ENCODE assay signal across 21 mouse cellular contexts in genomic region chr7:124372697-124373096, GRCm38 (mm10).
"Had no signal": no experiment of that assay in that cellular context is flagged by ENCODE, and none has a peak within 500 bp of the region (broad histone marks: within the 10 kb centered on the region; RNA-seq: fewer than 3 reads in every experiment).

No protein-coding gene starts in this region.

- ATAC-seq: liver, postnatal 0 days; lung, postnatal 0 days; midbrain, embryonic 16.5 days had no signal

- H3K4me1 ChIP-seq: liver, embryonic 15.5 days; lung, embryonic 15.5 days; megakaryocyte, embryonic 14.5 days; midbrain, embryonic 12.5 days; neural tube, embryonic 13.5 days; stomach, embryonic 15.5 days had no signal

- DNase-seq: liver, postnatal 0 days; lung, adult 2 months; lung, postnatal 14 days; lung, postnatal 36 days; midbrain, embryonic 14.5 days; right cerebral cortex, adult 18-20 months; right cerebral cortex, postnatal 25 days; thymus, adult 18-20 months; thymus, postnatal 14 days; thymus, postnatal 36 days had no signal

- H3K36me3 ChIP-seq: liver, embryonic 15.5 days; lung, embryonic 15.5 days; midbrain, embryonic 12.5 days; neural tube, embryonic 13.5 days; neural tube, embryonic 15.5 days; stomach, embryonic 15.5 days had no signal

- H3K4me3 ChIP-seq: liver, embryonic 15.5 days; lung, embryonic 15.5 days; midbrain, embryonic 12.5 days; myocyte; neural tube, embryonic 13.5 days; neural tube, embryonic 15.5 days; stomach, embryonic 15.5 days had no signal

- H3K4me2 ChIP-seq: liver, embryonic 15.5 days; lung, embryonic 15.5 days; midbrain, embryonic 12.5 days; neural tube, embryonic 13.5 days; neural tube, embryonic 15.5 days; stomach, embryonic 15.5 days had no signal

- H3K27ac ChIP-seq: liver, embryonic 15.5 days; lung, embryonic 15.5 days; macrophage; midbrain, embryonic 12.5 days; neural tube, embryonic 13.5 days; neural tube, embryonic 15.5 days; stomach, embryonic 15.5 days had no signal

- H3K9ac ChIP-seq: liver, embryonic 15.5 days; liver, postnatal 0 days; lung, embryonic 15.5 days; midbrain, embryonic 12.5 days; neural tube, embryonic 13.5 days; neural tube, embryonic 15.5 days; stomach, embryonic 15.5 days had no signal

- H3K27me3 ChIP-seq: liver, embryonic 15.5 days; lung, embryonic 15.5 days; megakaryocyte, embryonic 14.5 days; midbrain, embryonic 12.5 days; neural tube, embryonic 13.5 days; neural tube, embryonic 15.5 days; stomach, embryonic 15.5 days had no signal

- H3K9me3 ChIP-seq: liver, embryonic 15.5 days; lung, embryonic 15.5 days; midbrain, embryonic 12.5 days; neural tube, embryonic 13.5 days; neural tube, embryonic 15.5 days; stomach, embryonic 15.5 days had no signal
